Mouse (Mus musculus) monocyte, adult 5-6 weeks (primary cell): ENCODE results near the gene Tnpo2. TPM values are rescaled to one million over a fixed set of nuclear protein-coding genes. Genes with fewer than 3 reads are reported as not detected.

Experiments
- ATAC-seq: fragments of 153-309, 156-312 bp; replicated peaks from 2 replicates; pipeline ENCODE4 v1.8.0; 2017; ENCODE audit warnings: mild to moderate bottlenecking; ENCODE audit not compliant: low TSS enrichment, insufficient number of reproducible peaks, severe bottlenecking, poor library complexity, low FRiP score
- total RNA-seq: library from RNA; stranded (forward); fragments of 200-1000, 200-491, 200-594 nt; gene quantifications from 3 replicates; pipeline ENCODE4 v1.2.3, GENCODE M21; 2017

The Tnpo2 gene
- total RNA-seq, 1 experiment from 2014 or later = 12.0 TPM

DNA sequence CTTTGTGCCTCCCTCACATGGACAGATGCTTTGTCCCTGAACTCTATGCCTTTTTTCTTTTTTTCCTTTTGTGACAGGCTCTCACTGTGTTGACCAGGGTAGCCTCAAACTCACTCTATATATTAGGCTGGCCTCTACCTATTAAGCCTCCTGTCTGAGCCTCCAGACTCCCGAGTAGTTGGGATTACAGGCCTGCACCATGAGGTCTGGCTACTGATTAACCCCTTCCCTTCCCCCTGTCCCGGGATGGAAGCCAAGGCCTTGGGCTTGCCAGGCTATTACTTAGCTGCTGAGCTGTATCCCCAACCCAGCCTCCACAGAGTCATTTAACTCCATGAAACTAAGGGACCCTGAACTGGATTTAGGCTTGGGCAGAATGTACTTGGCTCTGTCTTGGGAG lies 28.5 kb downstream of the Tnpo2 start:
- ATAC-seq = no peak

DNA sequence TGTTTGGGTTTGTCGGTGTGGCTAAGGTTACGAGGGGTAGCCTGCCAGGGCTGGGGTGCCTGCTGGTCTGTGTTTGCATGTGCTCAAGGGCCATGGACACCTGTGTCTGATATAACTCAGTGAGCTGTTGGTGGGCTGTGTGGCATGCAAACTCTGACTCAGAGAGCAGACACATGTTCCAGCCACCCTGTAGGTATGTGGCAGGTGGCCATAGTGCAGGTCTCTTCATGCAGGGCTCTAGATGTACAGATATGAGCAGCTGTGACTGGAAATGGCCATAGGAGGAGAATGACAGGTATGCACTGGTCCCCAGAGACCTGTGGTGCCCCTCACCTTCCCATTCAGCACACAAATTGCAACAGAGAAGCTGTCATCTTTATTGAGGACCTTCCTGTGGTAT lies 30.4 kb downstream of the Tnpo2 start:
- no peak for ATAC-seq

DNA sequence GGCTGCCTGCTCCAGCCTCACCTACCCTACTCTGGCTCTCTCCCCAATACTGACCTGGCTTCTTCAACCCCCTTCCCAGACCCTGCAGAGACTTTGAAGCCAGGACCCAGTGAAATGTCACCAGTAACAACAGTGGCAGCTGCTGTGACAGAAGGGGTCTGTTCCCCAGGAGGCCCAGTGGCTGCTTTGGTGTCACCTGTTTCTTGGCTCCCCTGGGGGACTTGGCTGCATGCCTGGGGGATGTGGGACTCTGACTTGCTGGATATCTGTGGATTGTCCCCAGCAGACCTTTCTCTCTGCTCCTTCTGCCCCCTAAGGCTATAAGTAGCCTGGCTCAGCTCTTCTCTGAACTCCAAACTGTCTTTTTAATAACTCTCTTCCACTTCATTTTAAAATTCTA lies 31.3 kb downstream of the Tnpo2 start, which contains the start of gene Gm5741:
TSS of gene Gm5741 (minus strand) at position 1 of the 400 bp plus-strand sequence.
- no peak for ATAC-seq

DNA sequence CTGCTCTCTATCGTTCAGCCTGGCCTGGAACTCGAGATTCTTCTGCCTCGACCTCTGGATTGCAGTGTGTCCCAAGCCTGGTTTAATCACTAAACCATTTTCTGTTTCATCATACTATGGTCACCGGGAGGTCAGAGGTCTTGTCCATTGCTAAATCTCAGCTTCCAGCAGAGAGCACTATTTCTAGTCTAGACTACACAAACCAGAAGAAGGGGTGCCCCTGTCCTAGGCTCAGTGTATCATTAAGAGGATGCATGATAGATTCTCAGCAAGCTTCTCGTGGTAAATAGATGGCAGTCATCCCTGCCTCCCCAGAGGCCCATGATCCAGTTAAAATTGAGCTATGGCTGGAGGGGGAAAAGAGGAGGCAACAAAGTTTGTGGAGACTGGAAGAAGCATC lies 34.3 kb downstream of the Tnpo2 start:
- no peak for ATAC-seq

DNA sequence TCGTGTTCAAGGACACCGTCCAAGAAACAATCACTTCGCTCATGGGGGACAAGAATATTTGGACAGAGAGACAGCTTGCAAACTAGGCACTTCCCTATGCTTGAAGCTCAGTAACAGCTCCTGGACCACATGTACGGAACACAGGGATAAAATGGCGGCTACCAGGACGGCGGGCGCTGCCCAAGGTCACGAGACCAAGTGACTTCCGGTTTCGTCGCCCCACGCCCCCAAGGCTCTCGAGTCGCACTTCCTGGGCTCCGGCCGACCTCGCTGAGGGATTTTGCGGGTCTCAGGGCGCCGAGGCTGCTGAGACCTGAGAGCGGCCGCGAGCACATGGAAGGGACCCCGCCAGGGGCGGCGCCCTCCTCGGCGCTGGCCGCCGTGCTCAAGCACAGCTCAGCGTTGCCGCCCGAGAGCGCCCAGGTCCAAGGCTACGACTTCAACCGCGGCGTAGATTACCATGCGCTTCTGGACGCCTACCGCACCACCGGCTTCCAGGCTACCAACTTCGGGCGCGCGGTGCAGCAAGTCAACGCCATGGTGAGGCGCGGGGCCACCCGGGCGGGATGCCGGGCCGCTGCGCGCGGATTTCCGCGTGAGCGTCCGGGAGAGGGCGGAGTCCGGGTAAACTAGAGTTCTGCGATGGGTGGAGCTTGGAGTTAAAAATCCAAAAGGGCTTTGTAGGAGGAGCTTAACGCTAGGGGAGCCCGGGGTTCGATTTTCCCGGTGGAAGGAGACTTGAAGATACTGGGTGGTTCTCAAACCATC lies 35.0 kb downstream of the Tnpo2 start, which contains the start of gene Dhps:
TSS of gene Dhps (plus strand) at position 244 of the 768 bp plus-strand sequence.
- ATAC-seq = peak; percentile 82

DNA sequence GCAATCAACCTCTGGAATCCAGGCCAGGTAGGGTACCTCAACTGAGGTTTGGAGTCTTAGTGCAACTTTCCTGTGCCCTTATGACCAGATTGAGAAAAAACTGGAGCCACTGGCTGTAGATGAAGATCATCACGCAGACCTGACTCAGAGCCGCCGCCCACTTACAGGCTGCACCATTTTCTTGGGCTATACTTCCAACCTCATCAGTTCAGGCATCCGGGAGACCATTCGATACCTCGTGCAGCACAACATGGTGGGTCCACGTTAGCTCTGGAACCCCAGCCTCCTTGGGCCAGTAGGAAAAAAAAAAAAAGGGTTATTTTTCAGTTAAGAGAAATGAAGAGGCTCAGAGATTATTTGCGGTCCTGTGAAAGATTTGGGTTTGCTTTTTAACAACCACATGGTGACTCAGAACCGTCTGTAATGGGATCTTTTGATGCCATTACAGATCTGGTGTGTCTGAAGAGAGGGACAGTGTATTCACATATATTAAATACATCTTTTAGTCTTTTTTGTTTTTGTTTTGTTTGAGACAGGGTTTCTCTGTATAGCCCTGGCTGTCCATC lies 35.7 kb downstream of the Tnpo2 start:
- ATAC-seq = no peak

DNA sequence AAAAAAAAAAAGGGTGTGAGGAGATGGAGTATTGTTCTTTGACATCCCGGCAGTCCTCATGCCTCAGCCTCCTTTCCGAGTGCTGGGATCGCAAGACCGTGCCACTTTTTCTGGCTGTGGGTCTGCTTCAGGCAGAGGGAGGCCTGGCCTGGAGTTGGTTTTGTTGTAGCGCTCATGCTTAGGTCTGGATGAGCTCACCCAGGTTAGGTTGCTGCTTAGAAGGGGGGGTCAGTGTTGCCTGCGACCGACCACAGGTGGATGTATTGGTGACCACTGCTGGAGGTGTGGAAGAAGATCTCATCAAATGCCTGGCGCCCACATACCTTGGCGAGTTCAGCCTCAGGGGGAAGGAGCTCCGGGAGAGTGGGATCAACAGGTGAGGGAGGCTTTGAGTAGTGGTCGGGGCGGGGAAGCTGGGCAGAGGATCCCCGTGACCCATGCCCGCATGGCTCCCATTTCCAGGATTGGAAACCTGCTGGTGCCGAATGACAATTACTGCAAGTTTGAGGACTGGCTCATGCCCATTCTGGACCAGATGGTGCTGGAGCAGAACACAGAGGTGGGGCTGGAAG lies 36.4 kb downstream of the Tnpo2 start:
- ATAC-seq = no peak

DNA sequence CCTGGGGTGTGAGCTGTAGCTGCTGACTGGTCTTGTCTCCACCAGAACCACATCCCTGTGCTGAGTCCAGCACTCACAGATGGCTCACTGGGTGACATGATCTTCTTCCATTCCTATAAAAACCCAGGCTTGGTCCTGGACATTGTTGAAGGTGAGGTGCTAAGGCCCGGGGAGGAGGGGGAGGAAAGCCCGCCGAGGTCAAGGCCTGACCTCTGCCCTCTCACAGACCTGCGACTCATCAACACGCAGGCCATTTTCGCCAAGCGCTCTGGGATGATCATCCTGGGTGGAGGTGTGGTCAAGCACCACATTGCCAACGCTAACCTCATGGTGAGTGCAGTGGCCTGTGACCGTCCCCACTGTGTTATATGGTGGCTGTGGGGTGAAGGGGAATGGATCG lies 37.5 kb downstream of the Tnpo2 start:
- no peak for ATAC-seq

DNA sequence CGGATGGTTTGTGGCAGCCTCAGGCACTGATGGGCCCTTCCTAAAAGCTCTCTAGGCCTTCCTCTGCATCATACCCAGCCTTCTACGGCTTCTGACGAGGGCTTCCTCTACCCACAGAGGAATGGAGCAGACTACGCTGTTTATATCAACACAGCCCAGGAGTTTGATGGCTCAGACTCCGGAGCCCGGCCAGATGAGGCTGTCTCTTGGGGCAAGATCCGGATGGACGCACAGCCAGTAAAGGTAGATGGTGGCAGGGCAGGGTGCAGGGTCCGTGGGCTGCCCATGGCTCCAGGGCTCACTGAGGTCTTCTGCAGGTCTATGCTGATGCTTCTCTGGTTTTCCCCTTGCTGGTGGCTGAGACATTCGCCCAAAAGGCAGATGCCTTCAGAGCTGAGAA lies 37.9 kb downstream of the Tnpo2 start:
- ATAC-seq = no peak

DNA sequence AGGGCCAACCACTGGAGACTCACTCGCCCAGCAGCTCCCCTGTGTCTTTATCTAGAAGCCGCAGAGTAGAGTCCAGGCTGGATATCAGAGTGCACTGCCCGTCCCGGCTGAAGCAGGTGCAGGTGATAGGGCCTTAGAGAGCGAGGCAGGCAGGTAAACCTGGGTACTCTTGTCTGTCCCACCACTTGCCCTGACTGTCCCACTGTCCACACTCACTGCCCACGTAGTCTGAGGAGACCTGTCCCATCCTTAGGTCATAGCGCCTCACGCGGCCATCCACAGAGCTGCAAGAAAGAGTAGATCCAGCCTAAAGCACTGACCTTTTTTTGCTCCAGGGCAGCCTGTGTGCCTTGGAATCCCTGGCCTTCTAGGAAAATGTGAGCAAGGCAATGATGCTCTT lies 39.3 kb downstream of the Tnpo2 start:
- ATAC-seq = no peak

DNA sequence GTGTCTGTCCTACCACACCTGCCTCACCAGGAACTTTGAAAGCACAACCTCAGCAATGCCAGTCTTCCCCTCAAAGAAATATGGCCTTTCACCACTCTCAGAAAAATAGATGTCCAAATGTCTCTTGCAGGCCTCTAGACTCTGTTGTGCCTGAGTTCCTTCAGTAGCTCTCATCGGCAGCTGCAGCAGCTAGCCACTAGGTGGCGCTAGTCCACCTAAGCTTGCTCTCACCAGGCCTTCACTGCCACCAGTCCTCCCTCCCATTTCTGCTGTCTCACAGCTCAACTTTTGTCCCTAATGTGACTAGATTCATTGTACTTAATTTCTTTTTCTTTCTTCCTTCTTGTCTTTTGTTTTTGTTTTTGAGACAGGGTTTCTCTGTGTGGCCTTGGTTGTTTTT lies 40.3 kb downstream of the Tnpo2 start:
- 0 out of 2 replicates have a peak, but pooled peaks have one; percentile 23 for ATAC-seq

DNA sequence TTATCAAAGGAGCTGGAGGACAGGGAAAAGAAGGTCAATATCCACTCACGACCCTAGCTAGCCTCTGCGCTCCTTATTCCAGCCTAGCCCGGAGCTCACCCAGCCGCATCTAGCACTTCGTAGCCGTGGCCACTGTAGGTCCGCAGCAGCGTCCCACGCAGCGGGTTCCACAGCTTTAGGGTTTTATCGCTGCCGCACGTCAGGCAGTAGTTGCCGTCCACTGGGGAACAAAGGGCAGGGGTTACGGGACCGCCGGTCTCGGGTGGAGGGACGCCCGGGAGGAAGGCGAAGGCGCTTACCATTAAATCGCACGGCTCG lies 43.5 kb downstream of the Tnpo2 start:
- ATAC-seq = no peak

DNA sequence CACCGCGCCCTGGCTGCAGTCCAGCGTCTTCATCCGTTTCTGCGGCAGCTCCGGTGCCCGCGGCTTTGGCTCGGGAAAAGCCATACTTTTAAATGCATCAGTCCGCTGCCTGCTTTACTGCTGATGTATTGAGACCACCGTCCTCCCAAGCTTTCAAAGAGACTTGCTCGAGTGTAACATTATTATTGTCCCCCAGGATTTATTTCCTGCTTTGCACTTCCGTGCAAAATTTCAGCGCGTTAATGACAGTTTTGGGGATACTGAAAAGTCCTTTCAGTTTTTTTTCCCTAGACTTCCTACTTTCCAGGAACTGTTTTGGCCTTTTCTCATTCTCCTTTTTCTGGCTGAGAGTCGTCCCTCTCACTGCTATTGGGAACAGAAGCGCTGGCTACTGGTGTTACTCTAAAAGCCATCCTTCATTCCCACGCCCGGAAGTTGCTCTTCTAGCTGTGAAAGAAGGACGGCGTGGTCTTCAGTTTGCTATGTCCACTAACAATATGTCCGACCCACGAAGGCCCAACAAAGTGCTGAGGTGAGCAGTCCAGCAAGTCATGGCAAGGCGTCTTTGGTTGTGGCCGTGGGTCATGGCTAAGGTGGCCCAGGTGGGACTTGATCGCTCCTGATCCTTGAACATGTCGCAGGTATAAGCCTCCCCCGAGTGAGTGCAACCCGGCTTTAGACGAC lies 44.0 kb downstream of the Tnpo2 start, which contains the start of gene Wdr83os:
TSS of gene Wdr83os (plus strand) at position 209 of the 684 bp plus-strand sequence.
- ATAC-seq = peak; percentile 10; the same call in 1 of the 2 replicates

DNA sequence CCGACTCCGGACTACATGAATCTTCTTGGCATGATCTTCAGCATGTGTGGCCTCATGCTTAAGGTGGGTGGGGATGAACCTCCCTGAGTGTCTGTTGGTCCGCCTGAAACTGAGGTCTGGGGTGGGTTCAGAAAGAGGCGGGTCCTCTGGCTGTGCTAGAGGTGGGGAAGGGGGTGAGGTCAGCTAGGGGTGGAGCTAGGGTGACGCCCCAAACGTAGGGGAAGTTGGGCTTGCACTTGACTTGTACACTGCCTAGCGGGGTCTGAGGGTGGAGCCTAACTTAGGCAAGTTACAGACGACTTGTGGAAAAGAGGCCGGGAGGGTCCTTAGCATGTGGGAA lies 44.5 kb downstream of the Tnpo2 start, which contains the start of gene Wdr83:
TSS of gene Wdr83 (minus strand) at position 91 of the 340 bp plus-strand sequence.
- ATAC-seq = peak; percentile 50

DNA sequence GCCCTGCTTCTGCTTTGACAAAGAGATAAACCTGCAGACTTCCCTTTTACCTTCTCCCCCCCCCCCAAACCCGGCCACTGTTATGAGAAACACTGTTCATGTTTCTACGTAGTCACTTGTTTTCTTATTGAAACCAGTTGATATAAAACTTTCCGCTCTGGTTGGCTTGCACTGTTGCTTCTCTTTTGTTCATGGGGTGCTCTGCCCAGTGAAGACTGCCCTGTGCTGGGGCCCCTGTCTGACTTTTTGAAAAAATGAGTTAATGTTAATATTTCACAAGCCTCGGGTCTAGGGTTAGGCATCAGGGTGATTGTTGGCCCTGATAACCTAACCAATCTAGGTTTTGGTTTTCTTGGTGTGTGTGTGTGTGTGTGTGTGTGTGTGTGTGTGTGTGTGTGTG lies 45.5 kb downstream of the Tnpo2 start:
- ATAC-seq = 0 out of 2 replicates have a peak, but pooled peaks have one; percentile 10

DNA sequence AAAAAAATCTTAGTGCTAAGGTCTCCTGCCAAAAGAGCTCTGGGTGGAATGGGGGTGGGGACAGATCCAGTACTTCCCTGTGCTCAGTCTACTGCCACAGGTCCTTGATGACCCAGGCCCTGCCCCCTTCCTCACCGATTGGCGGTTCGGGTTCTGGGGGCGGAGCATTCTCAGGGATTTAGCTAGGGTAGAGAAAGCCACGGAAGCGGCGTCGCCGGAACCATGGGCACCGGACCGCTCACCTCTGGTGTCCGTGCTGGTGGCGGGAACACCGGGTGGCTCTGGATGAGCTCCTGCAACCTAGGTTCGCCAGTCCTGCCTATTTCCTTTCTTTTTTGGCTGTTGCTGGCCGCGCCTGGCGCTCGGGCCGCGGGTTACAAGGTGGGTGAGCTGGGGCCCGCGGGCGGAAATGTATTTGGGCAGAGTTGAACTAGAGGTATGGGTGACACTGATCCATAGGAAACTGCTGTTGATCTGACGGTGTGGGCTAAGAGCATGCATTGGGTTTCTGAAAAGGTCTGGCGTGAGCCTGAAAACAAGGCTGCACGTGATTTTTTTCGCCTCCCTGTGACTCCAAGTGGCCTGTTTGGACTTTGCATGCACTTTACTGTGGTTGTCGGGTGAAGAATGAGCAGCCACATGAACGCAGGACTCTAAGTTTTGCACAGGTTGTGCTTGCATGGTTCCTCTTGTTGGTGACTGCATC lies 46.5 kb downstream of the Tnpo2 start, which contains the start of gene Man2b1:
TSS of gene Man2b1 (plus strand) at position 163 of the 706 bp plus-strand sequence.
- ATAC-seq = peak; percentile 69

DNA sequence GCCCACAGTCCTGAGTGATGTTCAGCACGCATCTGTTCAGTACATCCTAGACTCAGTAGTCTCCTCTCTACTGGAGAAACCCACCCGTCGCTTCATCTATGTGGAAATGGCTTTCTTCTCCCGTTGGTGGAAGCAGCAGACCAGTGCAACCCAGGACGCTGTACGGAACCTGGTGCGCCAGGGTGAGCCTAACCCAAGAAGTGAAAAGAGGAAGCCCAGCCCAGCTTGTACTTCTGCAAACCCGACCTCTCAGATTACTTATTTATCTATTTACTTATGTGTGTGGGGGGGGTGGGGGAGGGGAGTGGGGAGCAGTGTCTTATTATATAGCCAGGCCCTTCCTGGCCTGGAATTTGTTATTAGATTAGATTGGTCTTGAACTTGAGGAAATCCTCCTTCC lies 47.9 kb downstream of the Tnpo2 start:
- peak; percentile 34 for ATAC-seq

DNA sequence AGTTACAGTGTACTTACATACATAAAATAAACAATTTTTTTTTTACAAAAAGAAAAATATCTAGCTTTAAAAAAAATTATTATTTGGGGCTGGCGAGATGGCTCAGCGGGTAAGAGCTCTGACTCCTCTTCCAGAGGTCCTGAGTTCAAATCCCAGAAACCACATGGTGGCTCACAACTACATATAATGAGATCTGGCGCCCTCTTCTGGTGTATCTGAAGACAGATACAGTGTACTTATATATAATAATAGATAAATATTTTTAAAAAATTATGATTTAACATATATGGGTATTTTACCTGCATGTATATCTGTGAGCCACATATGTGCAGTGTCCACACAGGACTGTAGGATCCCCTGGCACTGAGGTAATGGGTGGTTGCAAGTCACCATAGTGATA lies 49.5 kb downstream of the Tnpo2 start:
- no peak for ATAC-seq

DNA sequence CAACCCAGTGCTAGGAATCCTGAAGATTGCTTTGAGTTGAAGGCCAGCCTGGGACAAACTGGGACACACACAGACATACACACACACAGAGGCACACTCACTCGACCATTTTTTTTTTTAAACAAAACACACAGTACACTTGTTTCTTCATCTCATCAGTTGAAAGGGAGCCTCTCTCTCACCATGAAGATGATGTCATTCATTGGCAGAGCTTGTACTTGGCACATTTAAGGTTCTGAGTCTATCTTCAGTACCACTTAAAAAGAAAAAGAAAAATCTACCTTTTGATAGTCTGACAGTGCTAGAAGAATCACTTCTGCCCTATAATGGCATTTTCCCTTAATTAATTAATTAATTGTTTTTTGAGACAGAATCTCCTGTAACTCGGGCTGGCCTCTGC lies 52.1 kb downstream of the Tnpo2 start:
- no peak for ATAC-seq
